Mouse (Mus musculus) c-Kit-negative CD71-positive TER-119-positive erythroid progenitor cells, embryonic 14.5 days (primary cell): Measurements from ENCODE around the gene Nckap5.

Experiments
- DNase-seq: peaks from one replicate; pipeline ENCODE4 v3.0.0-alpha.2; 2013; ENCODE audit warnings: low read depth, low spot score

The Nckap5 gene

DNA sequence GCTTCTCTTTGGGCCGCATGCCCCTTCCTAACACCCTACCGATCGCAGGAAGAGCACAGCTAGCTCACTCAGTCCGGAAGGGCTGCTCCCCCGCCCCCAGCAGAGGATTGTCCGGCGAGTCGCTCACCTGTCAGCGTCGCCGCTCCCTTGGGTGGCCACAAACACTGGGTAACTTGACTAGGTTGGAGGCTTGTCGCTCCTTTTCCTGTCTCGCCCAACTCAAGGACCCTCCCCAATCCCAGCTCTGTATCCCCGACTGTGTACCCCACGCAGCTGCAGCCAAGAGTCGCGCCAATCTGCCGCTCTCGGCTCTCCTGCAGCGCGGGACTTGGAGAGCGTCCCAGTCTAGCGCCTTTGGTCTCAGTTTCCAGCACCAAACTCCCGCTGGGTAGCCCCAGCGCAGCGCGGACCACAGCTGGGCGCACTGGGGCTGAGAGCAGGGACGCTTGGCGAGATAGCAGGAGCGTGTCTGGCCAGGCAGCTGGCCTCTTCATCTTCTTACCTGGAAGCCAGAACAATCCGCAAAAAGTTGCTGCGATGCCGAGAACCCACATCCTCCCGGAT, 919.2 kb downstream of the Nckap5 start:
- DNase-seq = no peak

DNA sequence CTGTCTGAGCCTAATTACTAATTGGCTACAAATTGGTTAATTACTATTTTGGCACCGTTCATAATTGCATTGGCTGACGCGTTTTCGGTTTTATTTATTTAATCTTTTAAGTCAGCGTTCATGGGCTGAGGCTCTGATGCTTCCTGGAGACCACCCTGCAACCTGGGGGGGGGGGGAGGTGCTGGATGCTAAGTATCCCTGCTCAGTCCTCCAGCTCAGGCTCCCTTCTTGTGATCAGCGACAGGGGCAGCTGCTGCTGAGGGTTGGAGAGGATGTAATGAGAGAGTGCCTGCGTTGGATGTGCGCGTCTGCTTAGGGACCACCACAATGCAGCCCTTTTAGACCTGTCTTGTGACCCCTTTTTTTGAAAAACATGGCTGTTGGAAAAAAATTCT, 919.7 kb downstream of the Nckap5 start:
- DNase-seq = no peak

DNA sequence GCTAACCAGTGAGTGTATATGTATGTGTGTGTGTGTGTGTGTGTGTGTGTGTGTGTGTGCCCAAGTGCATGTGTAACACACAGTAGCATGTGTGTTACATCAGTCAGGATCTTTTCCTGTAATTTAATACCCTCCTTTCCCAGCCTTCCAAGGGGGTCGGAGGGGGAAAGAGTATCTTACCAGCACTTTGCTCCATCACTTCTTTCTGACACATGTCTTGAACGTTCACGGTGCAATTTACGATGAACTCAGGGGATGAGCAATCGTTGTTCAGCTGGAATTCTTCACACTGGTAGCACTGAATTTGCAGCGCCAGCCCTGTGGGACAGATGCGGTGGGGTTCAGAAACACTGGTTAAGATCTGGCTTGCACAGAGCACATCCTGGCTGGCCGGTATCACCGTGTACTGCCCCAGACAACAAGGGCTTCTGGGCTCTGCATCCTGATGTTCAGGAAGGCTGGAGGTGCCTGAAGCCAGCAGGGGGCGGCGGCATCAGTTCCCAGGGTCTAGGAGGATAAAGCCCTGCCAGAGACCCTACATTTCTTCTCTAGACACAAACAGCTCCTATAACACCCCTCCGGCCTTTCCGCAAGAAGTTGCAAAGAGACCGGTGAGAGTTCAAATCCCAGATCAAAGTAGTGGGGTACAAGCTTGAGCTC, 920.3 kb downstream of the Nckap5 start:
- no peak for DNase-seq

DNA sequence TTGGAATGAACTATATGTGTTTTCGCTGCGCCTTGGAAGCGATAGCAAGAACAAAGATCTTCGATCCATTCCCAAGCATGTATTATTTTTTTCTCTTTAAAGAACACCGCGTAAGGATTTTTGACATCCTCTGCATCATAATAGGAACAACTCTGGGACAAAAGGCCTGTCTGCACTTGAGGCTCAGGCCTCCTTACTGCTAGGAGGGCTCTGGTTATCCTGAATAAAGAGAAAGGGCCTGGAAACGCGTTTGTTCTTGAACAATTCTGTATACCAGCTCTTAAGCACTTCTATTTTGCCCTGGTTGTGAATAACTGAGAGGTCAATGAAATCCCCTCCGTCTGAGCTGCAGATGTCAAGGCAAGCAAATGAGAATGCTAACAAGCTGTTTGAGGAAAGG, 937.4 kb downstream of the Nckap5 start:
- DNase-seq = no peak

DNA sequence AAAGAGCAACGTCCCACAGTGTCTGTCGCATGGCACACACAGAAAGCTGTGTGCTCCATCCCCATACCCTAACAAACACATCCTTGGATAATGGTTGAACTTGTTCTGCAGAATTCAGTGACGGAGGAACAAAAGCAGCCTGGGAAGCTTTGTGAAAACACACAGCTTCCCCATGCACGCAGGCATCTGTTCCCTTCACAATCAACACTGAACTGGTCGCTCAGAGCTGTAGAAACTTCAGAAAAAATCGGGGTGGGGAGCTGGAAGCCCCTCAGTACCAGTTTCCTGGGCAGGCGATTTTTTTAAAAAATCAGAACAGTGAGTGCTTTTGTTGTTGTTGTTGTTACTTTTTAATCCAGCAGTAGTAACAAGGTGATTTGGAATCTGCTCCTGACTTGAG, 960.5 kb downstream of the Nckap5 start:
- no peak for DNase-seq
